Mouse (Mus musculus): Measurements from ENCODE around the gene Ifitm2.

GRCm38 (mm10) chr7:140955342-140955741 lies 445 bp downstream of the Ifitm2 start:
- TF ChIP-seq POLR2A (IDR thresholded peaks at IDR 0.05; ENCODE audit: borderline replicate concordance, control insufficient read depth, low read depth, low read length) (no peak), CTCF (IDR thresholded peaks at IDR 0.05; ENCODE audit: control insufficient read depth, insufficient read depth, low read length) (no peak)
